Mouse (Mus musculus) lung, embryonic 16.5 days (tissue): ENCODE data around the gene Cdkn2a. TPM values are rescaled to one million over a fixed set of nuclear protein-coding genes. Genes with fewer than 3 reads are reported as not detected.
A peak's percentile ranks its signal among the peaks of the same experiment; 100 is the strongest.

ENCODE experiments used
- ATAC-seq: fragments of 200-750 bp; cut with Nextera tagmentation; 2 replicates; pipeline ENCODE4 v1.8.0; 2017; ENCODE audit warnings: low read depth, mild to moderate bottlenecking, moderate library complexity
- H3K27ac ChIP-seq: fragments of 300-500 bp; sonication (generic); 2 replicates; pipeline ENCODE4 v1.5.1; 2014; ENCODE audit warnings: mild to moderate bottlenecking, control low read depth, low read length
- H3K27me3 ChIP-seq: fragments of 300-500 bp; sonication (generic); 2 replicates; pipeline ENCODE4 v1.6.1; 2014; ENCODE audit warnings: low read depth, low read length, mixed read lengths; ENCODE audit not compliant: control insufficient read depth, insufficient read depth
- H3K36me3 ChIP-seq: fragments of 300-500 bp; sonication (generic); 2 replicates; pipeline ENCODE4 v1.6.1; 2014; ENCODE audit warnings: low read length; ENCODE audit not compliant: control insufficient read depth, insufficient read depth
- H3K4me1 ChIP-seq: fragments of 300-500 bp; sonication (generic); replicated peaks from 2 replicates; pipeline ENCODE4 v1.6.1; 2014; ENCODE audit warnings: low read length, mixed read lengths; ENCODE audit not compliant: control insufficient read depth, insufficient read depth
- H3K4me2 ChIP-seq: fragments of 300-500 bp; sonication (generic); 2 replicates; pipeline ENCODE4 v1.6.1; 2014; ENCODE audit warnings: low read depth, low read length, control low read depth
- H3K4me3 ChIP-seq: fragments of 300-500 bp; sonication (generic); 2 replicates; pipeline ENCODE4 v1.5.1; 2014; ENCODE audit warnings: mild to moderate bottlenecking, low read length, control low read depth
- H3K9ac ChIP-seq: fragments of 300-500 bp; sonication (generic); 2 replicates; pipeline ENCODE4 v1.6.1; 2014; ENCODE audit warnings: low read length, control low read depth
- H3K9me3 ChIP-seq: fragments of 300-500 bp; sonication (generic); 2 replicates; pipeline ENCODE4 v1.6.1; 2016; ENCODE audit warnings: low read length; ENCODE audit not compliant: control insufficient read depth
- WGBS: fragments of 180-500 bp; shearing (Covaris S2); extraction: QIAGEN DNeasy Blood & Tissue Kit; methylation state at CpG from one replicate; pipeline ENCODE4 v1.1.7; 2014; 5-methylcytosine and 5-hydroxymethylcytosine counted together
- polyA plus RNA-seq: library from polyadenylated mRNA; unstranded; fragments of >200 nt; fragmentation: Nextera tagmentation; extraction: Ambion mirVana; gene quantifications from 2 replicates; pipeline ENCODE4 v1.2.1, GENCODE M21; 2015

Cdkn2a gene
- polyA plus RNA-seq, result not detected in 2 replicates

- H3K9me3 ChIP-seq, result no peaks in the 10 kb centered on the region
- H3K4me1 ChIP-seq, result peaks cover 6% of the 10 kb centered on the region; the same call in 1 of the 2 replicates
- WGBS, result under 1% methylated on average over 96 of the region's 117 CpGs
- H3K27ac ChIP-seq, result no peak within 1 kb of the TSS
- H3K9ac ChIP-seq, result peak within 1 kb of the TSS; percentile 69
- peak within 1 kb of the TSS; percentile 72 for H3K4me3 ChIP-seq
- H3K27me3 ChIP-seq, result peaks cover 80% of the 10 kb centered on the region
- H3K4me2 ChIP-seq, result peak within 1 kb of the TSS; percentile 96
- H3K36me3 ChIP-seq, result no peaks in the 10 kb centered on the region
- peak; percentile 87 for ATAC-seq
Observed at GRCm38 (mm10) chr4:89294486-89295440, at the start of gene Cdkn2a. Gene Cdkn2a (minus strand): TSS chr4:89294653.

- Histone ChIP-seq H3K4me2 (no peak overlapping the region), H3K4me1 (peaks cover 4% of the 10 kb centered on the region), H3K27ac (no peak overlapping the region), H3K9ac (no peak overlapping the region), H3K27me3 (peaks cover 22% of the 10 kb centered on the region), H3K4me3 (no peak overlapping the region), H3K9me3 (no peaks in the 10 kb centered on the region), H3K36me3 (no peaks in the 10 kb centered on the region)
- 7% methylated on average over 13 of the region's 13 CpGs for WGBS
- no peak for ATAC-seq
Observed at GRCm38 (mm10) chr4:89313461-89313860, 19.0 kb upstream of the Cdkn2a start.

GRCm38 (mm10) chr4:89310491-89311254, 16.2 kb upstream of the Cdkn2a start, which contains the start of gene Cdkn2b:
Gene Cdkn2b (minus strand): TSS chr4:89311039.
- Histone ChIP-seq H3K27ac (peak within 1 kb of the TSS; percentile 59), H3K9ac (peak within 1 kb of the TSS; percentile 63), H3K9me3 (no peaks in the 10 kb centered on the region), H3K4me1 (peaks cover 4% of the 10 kb centered on the region), H3K27me3 (peaks cover 50% of the 10 kb centered on the region), H3K4me2 (peak within 1 kb of the TSS; percentile 95), H3K36me3 (no peaks in the 10 kb centered on the region), H3K4me3 (peak within 1 kb of the TSS; percentile 66)
- WGBS, result under 1% methylated on average over 57 of the region's 61 CpGs
- peak; percentile 94 for ATAC-seq

- H3K4me2 ChIP-seq, result peak overlapping the region; percentile 95
- peak overlapping the region; percentile 13; the same call in 1 of the 2 replicates for H3K9ac ChIP-seq
- H3K4me3 ChIP-seq, result peak overlapping the region; percentile 66
- no peaks in the 10 kb centered on the region for H3K9me3 ChIP-seq
- peaks cover 4% of the 10 kb centered on the region for H3K4me1 ChIP-seq
- H3K27me3 ChIP-seq, result peaks cover 55% of the 10 kb centered on the region
- 5% methylated on average over 11 of the region's 11 CpGs for WGBS
- no peak overlapping the region for H3K27ac ChIP-seq
- no peaks in the 10 kb centered on the region for H3K36me3 ChIP-seq
- ATAC-seq, result no peak
Observed at GRCm38 (mm10) chr4:89309996-89310395, 15.5 kb upstream of the Cdkn2a start.

GRCm38 (mm10) chr4:89308001-89308400, 13.5 kb upstream of the Cdkn2a start:
- no peak overlapping the region for H3K9ac ChIP-seq
- H3K36me3 ChIP-seq, result no peaks in the 10 kb centered on the region
- WGBS, result 14% methylated on average over 3 of the region's 3 CpGs
- no peak overlapping the region for H3K4me2 ChIP-seq
- ATAC-seq, result no peak
- no peak overlapping the region for H3K4me3 ChIP-seq
- H3K27me3 ChIP-seq, result peaks cover 73% of the 10 kb centered on the region
- no peak overlapping the region for H3K27ac ChIP-seq
- no peaks in the 10 kb centered on the region for H3K9me3 ChIP-seq
- peaks cover 4% of the 10 kb centered on the region for H3K4me1 ChIP-seq

GRCm38 (mm10) chr4:89306798-89307365, 12.4 kb upstream of the Cdkn2a start:
- no peak for ATAC-seq
- H3K4me1 ChIP-seq, result peaks cover 4% of the 10 kb centered on the region

GRCm38 (mm10) chr4:89305691-89306090, 11.2 kb upstream of the Cdkn2a start:
- no peak overlapping the region for H3K4me2 ChIP-seq
- ATAC-seq, result no peak
- peaks cover 82% of the 10 kb centered on the region for H3K27me3 ChIP-seq
- no peak overlapping the region for H3K4me3 ChIP-seq
- H3K9ac ChIP-seq, result no peak overlapping the region
- H3K27ac ChIP-seq, result no peak overlapping the region
- WGBS, result 5% methylated on average over 3 of the region's 3 CpGs
- no peaks in the 10 kb centered on the region for H3K36me3 ChIP-seq
- H3K4me1 ChIP-seq, result peaks cover 4% of the 10 kb centered on the region
- no peaks in the 10 kb centered on the region for H3K9me3 ChIP-seq

More at GRCm38 (mm10) chr4:89306798-89307365, 12.4 kb upstream of the Cdkn2a start:
- Histone ChIP-seq H3K9me3 (no peaks in the 10 kb centered on the region), H3K4me3 (no peak overlapping the region), H3K27ac (no peak overlapping the region), H3K9ac (no peak overlapping the region), H3K36me3 (no peaks in the 10 kb centered on the region), H3K4me2 (no peak overlapping the region), H3K27me3 (peaks cover 79% of the 10 kb centered on the region)
- WGBS, result 3% methylated on average over 25 of the region's 25 CpGs

- H3K4me2 ChIP-seq, result peak overlapping the region; percentile 17; the same call in 1 of the 2 replicates
- H3K36me3 ChIP-seq, result no peaks in the 10 kb centered on the region
- H3K4me1 ChIP-seq, result no peaks in the 10 kb centered on the region
- peaks cover 80% of the 10 kb centered on the region for H3K27me3 ChIP-seq
- ATAC-seq, result peak; percentile 75
- no peak overlapping the region for H3K9ac ChIP-seq
- 4% methylated on average over 14 of the region's 14 CpGs for WGBS
- peak overlapping the region; percentile 24 for H3K4me3 ChIP-seq
- no peak overlapping the region for H3K27ac ChIP-seq
- H3K9me3 ChIP-seq, result no peaks in the 10 kb centered on the region
Observed at GRCm38 (mm10) chr4:89303281-89303995, 9.0 kb upstream of the Cdkn2a start.
